Comparison of ENCODE assay signal across 8 mouse cellular contexts in the genomic region with DNA sequence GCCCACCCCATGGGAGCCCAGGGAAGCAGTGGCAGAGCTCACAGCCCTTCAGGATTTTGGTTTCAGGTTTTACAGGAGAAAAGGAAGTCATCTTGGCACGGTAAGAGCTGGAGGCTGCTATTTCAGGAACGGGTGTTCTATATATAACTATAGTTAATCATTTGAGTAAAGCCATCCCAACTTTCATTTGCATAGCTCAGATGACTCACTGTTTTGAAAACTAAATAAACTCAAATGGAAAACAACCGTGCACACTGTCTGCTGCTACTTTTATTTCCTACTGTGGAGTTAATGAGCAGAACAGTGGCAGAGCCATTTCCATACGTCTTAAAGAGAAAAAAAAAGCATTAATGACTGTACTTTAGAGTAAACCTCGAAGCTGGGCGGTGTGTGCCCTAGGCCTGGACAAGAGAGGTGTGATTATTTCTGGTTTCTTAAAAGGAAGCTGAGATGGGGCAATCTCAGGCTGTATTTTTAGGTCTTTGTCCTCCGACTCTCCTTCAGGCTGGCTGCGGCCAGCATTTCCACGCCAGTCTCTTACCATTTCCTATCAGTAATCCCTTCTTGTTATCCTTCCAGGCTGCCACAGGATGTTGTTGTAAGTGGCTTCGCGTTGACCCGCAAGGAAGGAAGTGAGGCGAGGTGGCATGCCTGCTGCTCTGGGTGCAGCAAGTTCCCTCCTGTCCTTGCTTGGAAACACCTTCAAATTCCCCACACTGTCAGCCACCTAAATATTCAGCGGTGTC. TPM values are rescaled to one million over a fixed set of nuclear protein-coding genes. Genes with fewer than 3 reads are reported as not detected.
A peak's percentile ranks its signal among the peaks of the same experiment; 100 is the strongest.
DNase-seq lines count a peak whose midpoint lies in the region; ATAC-seq lines count a peak whose summit lies in the region.

No protein-coding gene starts in this region.

- H3K27me3 ChIP-seq in hindbrain, embryonic 13.5 days = peaks cover 43% of the 10 kb centered on the region
- peaks cover 26% of the 10 kb centered on the region; the same call in 1 of the 2 replicates for H3K27me3 ChIP-seq in hindbrain, embryonic 12.5 days
- no peaks in the 10 kb centered on the region for H3K27me3 ChIP-seq in heart, embryonic 15.5 days
- peaks cover 16% of the 10 kb centered on the region for H3K27me3 ChIP-seq in midbrain, embryonic 12.5 days
- H3K27me3 ChIP-seq in hindbrain, embryonic 11.5 days (ENCODE audit: control insufficient read depth, insufficient read depth, low read length) = peaks cover 15% of the 10 kb centered on the region

- H3K36me3 ChIP-seq in hindbrain, embryonic 13.5 days = no peaks in the 10 kb centered on the region
- no peaks in the 10 kb centered on the region for H3K36me3 ChIP-seq in hindbrain, embryonic 12.5 days
- H3K36me3 ChIP-seq in heart, embryonic 15.5 days = no peaks in the 10 kb centered on the region
- H3K36me3 ChIP-seq in midbrain, embryonic 12.5 days = 0 out of 2 replicates have a peak, but pooled peaks cover 7% of the 10 kb centered on the region
- H3K36me3 ChIP-seq in hindbrain, embryonic 11.5 days (ENCODE audit: control insufficient read depth, insufficient read depth, low read length) = no peaks in the 10 kb centered on the region

- H3K27ac ChIP-seq in hindbrain, embryonic 13.5 days = 0 out of 2 replicates have a peak overlapping the region, but pooled peaks have one; percentile 31
- H3K27ac ChIP-seq in hindbrain, embryonic 12.5 days = no peak overlapping the region
- peak overlapping the region; percentile 60 for H3K27ac ChIP-seq in heart, embryonic 15.5 days
- peak overlapping the region; percentile 47 for H3K27ac ChIP-seq in midbrain, embryonic 12.5 days (replicated peaks)
- H3K27ac ChIP-seq in hindbrain, embryonic 11.5 days (ENCODE audit: low read depth, low read length) = no peak overlapping the region

- H3K9ac ChIP-seq in hindbrain, embryonic 13.5 days = no peak overlapping the region
- H3K9ac ChIP-seq in hindbrain, embryonic 12.5 days = no peak overlapping the region
- no peak overlapping the region for H3K9ac ChIP-seq in heart, embryonic 15.5 days
- H3K9ac ChIP-seq in midbrain, embryonic 12.5 days (replicated peaks) = no peak overlapping the region
- H3K9ac ChIP-seq in hindbrain, embryonic 11.5 days (ENCODE audit: low read depth, low read length) = no peak overlapping the region

- no peak overlapping the region for H3K4me3 ChIP-seq in hindbrain, embryonic 13.5 days
- H3K4me3 ChIP-seq in hindbrain, embryonic 12.5 days = no peak overlapping the region
- H3K4me3 ChIP-seq in heart, embryonic 15.5 days = no peak overlapping the region
- no peak overlapping the region for H3K4me3 ChIP-seq in midbrain, embryonic 12.5 days
- no peak overlapping the region for H3K4me3 ChIP-seq in hindbrain, embryonic 11.5 days (ENCODE audit: low read depth, low read length)

- no peaks in the 10 kb centered on the region for H3K9me3 ChIP-seq in hindbrain, embryonic 13.5 days
- H3K9me3 ChIP-seq in hindbrain, embryonic 12.5 days (replicated peaks) = no peaks in the 10 kb centered on the region
- no peaks in the 10 kb centered on the region for H3K9me3 ChIP-seq in heart, embryonic 15.5 days (replicated peaks)
- H3K9me3 ChIP-seq in midbrain, embryonic 12.5 days = no peaks in the 10 kb centered on the region
- no peaks in the 10 kb centered on the region for H3K9me3 ChIP-seq in hindbrain, embryonic 11.5 days (ENCODE audit: control insufficient read depth, low read length)

- ATAC-seq in hindbrain, embryonic 13.5 days (ENCODE audit: low FRiP score) = no peak
- no peak for ATAC-seq in hindbrain, embryonic 12.5 days (ENCODE audit: low FRiP score)
- ATAC-seq in heart, embryonic 15.5 days (replicated peaks; ENCODE audit: insufficient number of reproducible peaks, insufficient read depth, low FRiP score, low read depth) = peak; percentile 63; the same call in 1 of the 2 replicates
- no peak for ATAC-seq in midbrain, embryonic 12.5 days (ENCODE audit: low FRiP score, low read depth)
- no peak for ATAC-seq in hindbrain, embryonic 11.5 days (ENCODE audit: low FRiP score)

- DNase-seq in NIH3T3 (ENCODE audit: low read depth) = peak; percentile 20
- DNase-seq in adrenal gland, adult 2 months = no peak
- DNase-seq in layer of hippocampus, adult 9-11 months = no peak
- no peak for DNase-seq in hindbrain, embryonic 11.5 days (ENCODE audit: low spot score)

- peaks cover 35% of the 10 kb centered on the region for H3K4me1 ChIP-seq in hindbrain, embryonic 13.5 days (replicated peaks)
- H3K4me1 ChIP-seq in hindbrain, embryonic 12.5 days = peaks cover 39% of the 10 kb centered on the region
- peaks cover 37% of the 10 kb centered on the region for H3K4me1 ChIP-seq in heart, embryonic 15.5 days (replicated peaks)
- H3K4me1 ChIP-seq in midbrain, embryonic 12.5 days = peaks cover 69% of the 10 kb centered on the region
- no peaks in the 10 kb centered on the region for H3K4me1 ChIP-seq in hindbrain, embryonic 11.5 days (replicated peaks; ENCODE audit: control insufficient read depth, insufficient read depth, low read length)

- H3K4me2 ChIP-seq in hindbrain, embryonic 13.5 days = no peak overlapping the region
- H3K4me2 ChIP-seq in hindbrain, embryonic 12.5 days (replicated peaks) = no peak overlapping the region
- peak overlapping the region; percentile 46 for H3K4me2 ChIP-seq in heart, embryonic 15.5 days
- 0 out of 2 replicates have a peak overlapping the region, but pooled peaks have one; percentile 13 for H3K4me2 ChIP-seq in midbrain, embryonic 12.5 days (replicated peaks)
- H3K4me2 ChIP-seq in hindbrain, embryonic 11.5 days (replicated peaks; ENCODE audit: low read depth, low read length) = no peak overlapping the region

- WGBS in hindbrain, embryonic 13.5 days = 69% methylated on average over 14 of the region's 14 CpGs
- 65% methylated on average over 14 of the region's 14 CpGs for WGBS in hindbrain, embryonic 12.5 days
- WGBS in heart, embryonic 15.5 days = 19% methylated on average over 14 of the region's 14 CpGs
- 70% methylated on average over 14 of the region's 14 CpGs for WGBS in midbrain, embryonic 12.5 days
- 72% methylated on average over 14 of the region's 14 CpGs for WGBS in hindbrain, embryonic 11.5 days

RNA-seq across cellular contexts. Expression of gene Lef1, which starts 29.2 kb away (rescaled TPM):
- polyA plus RNA-seq in hindbrain, embryonic 13.5 days (2015; fragmentation: Nextera tagmentation; extraction: Ambion mirVana) = 13.5 and 13.6 TPM in 2 replicates
- polyA plus RNA-seq in hindbrain, embryonic 12.5 days (2016; fragmentation: Nextera tagmentation; extraction: Ambion mirVana) = 31.9 and 33.6 TPM in 2 replicates
- polyA plus RNA-seq in heart, embryonic 15.5 days (2015; fragmentation: Nextera tagmentation; extraction: Ambion mirVana) = 6.5 and 21.8 TPM in 2 replicates
- 97.0 and 103 TPM in 2 replicates for polyA plus RNA-seq in midbrain, embryonic 12.5 days (2016; fragmentation: Nextera tagmentation; extraction: Ambion mirVana)
- 10 to 100 TPM in 1 of 2 experiments, 1 to 10 TPM in 1; 10.0 to 11.7 TPM for total RNA-seq in adrenal gland, adult 2 months (2021)
- 9.6 and 10.9 TPM in 2 replicates for polyA plus RNA-seq in adrenal gland, adult 2 months (2012; rRNA removed)
- 24.1 and 24.6 TPM in 2 replicates for polyA plus RNA-seq in hindbrain, embryonic 11.5 days (2014; fragmentation: Nextera tagmentation; extraction: Ambion mirVana)

Comparison
In these comparisons a context has a peak if more than half of its experiments do, and no peak if none do; other contexts are left out.
1. H3K27ac ChIP-seq: peak in hindbrain, embryonic 13.5 days (single experiment), heart, embryonic 15.5 days (single experiment) and midbrain, embryonic 12.5 days (single experiment); none in hindbrain, embryonic 12.5 days (single experiment) and hindbrain, embryonic 11.5 days (single experiment).
2. H3K4me2 ChIP-seq: peak in heart, embryonic 15.5 days (single experiment) and midbrain, embryonic 12.5 days (single experiment); none in hindbrain, embryonic 13.5 days (single experiment), hindbrain, embryonic 12.5 days (single experiment) and hindbrain, embryonic 11.5 days (single experiment).